Comparison of ENCODE assay signal across 8 mouse cellular contexts in genomic region chr4:141139116-141139970, GRCm38 (mm10). TPM values are rescaled to one million over a fixed set of nuclear protein-coding genes. Genes with fewer than 3 reads are reported as not detected.
A peak's percentile ranks its signal among the peaks of the same experiment; 100 is the strongest.
DNase-seq lines count a peak whose midpoint lies in the region; ATAC-seq lines count a peak whose summit lies in the region.

Gene Szrd1, minus strand, starts transcription at chr4:141139775.

- peak within 1 kb of the TSS; percentile 86 for H3K9ac ChIP-seq in hindbrain, embryonic 13.5 days

- peaks cover 5% of the 10 kb centered on the region; the same call in 1 of the 2 replicates for H3K27me3 ChIP-seq in hindbrain, embryonic 13.5 days

- no peaks in the 10 kb centered on the region for H3K9me3 ChIP-seq in hindbrain, embryonic 13.5 days

- peak within 1 kb of the TSS; percentile 97 for H3K27ac ChIP-seq in hindbrain, embryonic 13.5 days

- whole genome bisulfite sequencing in hindbrain, embryonic 13.5 days = under 1% methylated on average over 61 of the region's 63 CpGs

- peak within 1 kb of the TSS; percentile 89 for H3K4me2 ChIP-seq in hindbrain, embryonic 13.5 days

- peak within 1 kb of the TSS; percentile 86 for H3K4me3 ChIP-seq in hindbrain, embryonic 13.5 days

- DNase-seq in NIH3T3 (ENCODE audit: low read depth) = peak; percentile 99
- DNase-seq in cerebellum, postnatal 10 days = peak; percentile 100
- DNase-seq in frontal cortex, postnatal 14 days (ENCODE audit: low spot score in 2 of 2) = peak; percentile 97 to 98
- DNase-seq in layer of hippocampus, postnatal 25 days (ENCODE audit: extremely low spot score in 1 of 2, low spot score in 1 of 2) = peak; percentile 96 to 98
- DNase-seq in lung, postnatal 25 days (ENCODE audit: low spot score) = peak; percentile 99
- peak; percentile 98 for DNase-seq in retina, embryonic 14.5 days (ENCODE audit: low spot score)
- peak; percentile 99 for DNase-seq in thymus, postnatal 4 days

- no peaks in the 10 kb centered on the region for H3K36me3 ChIP-seq in hindbrain, embryonic 13.5 days

- peak; percentile 94 for ATAC-seq in hindbrain, embryonic 13.5 days (ENCODE audit: low FRiP score)

- H3K4me1 ChIP-seq in hindbrain, embryonic 13.5 days (replicated peaks) = peaks cover 43% of the 10 kb centered on the region

RNA-seq across cellular contexts. Expression of gene Szrd1, which starts in this region (rescaled TPM):
- 28.9 and 29.3 TPM in 2 replicates for polyA plus RNA-seq in hindbrain, embryonic 13.5 days (2015; fragmentation: Nextera tagmentation; extraction: Ambion mirVana)
- 10 to 100 TPM; 51.7 to 58.6 TPM for total RNA-seq in layer of hippocampus, postnatal 25 days (2021)

Comparison
In these comparisons a context has a peak if more than half of its experiments do, and no peak if none do; other contexts are left out.
1. Peak in every context shown above with its lines: DNase-seq, ATAC-seq, H3K4me3 ChIP-seq and H3K27ac ChIP-seq.